Mouse (Mus musculus) olfactory bulb, adult 2 months (tissue): ENCODE data around the gene Gabra6. TPM values are rescaled to one million over a fixed set of nuclear protein-coding genes. Genes with fewer than 3 reads are reported as not detected.

ENCODE experiments used
- H3K27ac ChIP-seq: fragments of 200-500 bp; 2 replicates; pipeline ENCODE4 v1.5.1; 2012; ENCODE audit warnings: low read depth, low read length; ENCODE audit not compliant: insufficient read depth
- H3K4me1 ChIP-seq: fragments of 200-500 bp; 2 replicates; pipeline ENCODE4 v1.6.1; 2012; ENCODE audit warnings: low read length; ENCODE audit not compliant: control insufficient read depth, insufficient read depth
- H3K4me3 ChIP-seq: fragments of 200-500 bp; 2 replicates; pipeline ENCODE4 v1.5.1; 2012; ENCODE audit warnings: mild to moderate bottlenecking, low read depth, low read length, moderate library complexity; ENCODE audit not compliant: insufficient read depth
- CTCF ChIP-seq: fragments of 200-500 bp; IDR thresholded peaks from 2 replicates; pipeline ENCODE4 v1.5.1; 2012; ENCODE audit warnings: low read depth, mild to moderate bottlenecking, low read length, moderate library complexity; ENCODE audit not compliant: insufficient read depth
- POLR2A ChIP-seq: fragments of 200-500 bp; IDR thresholded peaks from 2 replicates; pipeline ENCODE4 v1.6.1; 2012; ENCODE audit warnings: mild to moderate bottlenecking, low read depth, low read length, moderate library complexity; ENCODE audit not compliant: insufficient read depth
- WGBS: fragments of 180-500 bp; shearing (Covaris S2); methylation state at CpG from one replicate; pipeline ENCODE4 v1.1.7; 2018; 5-methylcytosine and 5-hydroxymethylcytosine counted together
- polyA plus RNA-seq: library from polyadenylated mRNA; stranded (reverse); fragments of >200 nt; gene quantifications from 2 replicates; pipeline ENCODE4 v1.2.4, GENCODE M21; 2012; ENCODE audit warnings: low replicate concordance; ENCODE audit not compliant: missing spikeins, insufficient read depth, insufficient read length

Gabra6 gene
- polyA plus RNA-seq, 1 experiment, result not detected

DNA sequence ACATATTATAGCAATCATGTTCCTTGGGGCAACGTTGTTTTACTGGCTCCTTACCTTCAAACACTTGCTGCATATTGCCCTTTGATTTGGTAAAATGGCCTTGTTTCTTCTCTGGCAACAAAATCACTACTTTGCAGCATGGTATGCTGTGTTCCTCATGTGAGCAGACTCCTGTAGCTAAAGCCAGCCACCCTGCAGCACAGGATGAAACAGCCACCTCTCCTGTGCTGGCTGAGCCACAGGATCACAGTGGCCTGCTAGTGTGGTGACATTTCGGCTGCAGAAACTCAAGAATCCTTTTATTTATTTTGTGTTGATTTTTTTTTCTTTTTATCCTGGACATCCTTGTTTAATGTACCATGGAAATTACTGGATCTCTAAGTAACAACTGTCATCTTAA, 11.8 kb downstream of the Gabra6 start:
- TF ChIP-seq POLR2A (no peak), CTCF (no peak)
- H3K27ac ChIP-seq, result no peak overlapping the region
- 80% methylated on average over 2 of the region's 2 CpGs for WGBS
- no peak overlapping the region for H3K4me3 ChIP-seq
- no peaks in the 10 kb centered on the region for H3K4me1 ChIP-seq

DNA sequence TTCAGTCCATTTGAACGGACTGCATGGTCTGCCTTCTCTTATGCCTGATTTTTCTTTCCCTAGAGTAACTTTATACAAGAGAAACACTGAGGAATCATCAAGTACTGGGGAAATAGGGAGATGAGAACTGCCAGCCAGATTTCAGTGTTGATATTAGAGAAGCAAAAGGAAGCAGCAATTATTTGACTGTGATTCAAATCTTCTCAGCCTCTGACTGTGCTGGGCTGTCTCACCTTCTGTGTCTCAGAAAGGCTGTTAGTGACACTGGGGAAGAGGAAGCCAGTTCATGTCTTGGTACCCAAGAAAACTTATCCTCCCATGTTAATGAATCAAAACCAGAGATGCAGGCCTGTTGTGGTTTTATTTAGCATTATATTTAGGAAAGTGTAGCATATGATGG, 14.8 kb downstream of the Gabra6 start:
- 88% methylated on average over 1 of the region's 1 CpGs for WGBS
- TF ChIP-seq CTCF, result no peak
- TF ChIP-seq POLR2A, result no peak

DNA sequence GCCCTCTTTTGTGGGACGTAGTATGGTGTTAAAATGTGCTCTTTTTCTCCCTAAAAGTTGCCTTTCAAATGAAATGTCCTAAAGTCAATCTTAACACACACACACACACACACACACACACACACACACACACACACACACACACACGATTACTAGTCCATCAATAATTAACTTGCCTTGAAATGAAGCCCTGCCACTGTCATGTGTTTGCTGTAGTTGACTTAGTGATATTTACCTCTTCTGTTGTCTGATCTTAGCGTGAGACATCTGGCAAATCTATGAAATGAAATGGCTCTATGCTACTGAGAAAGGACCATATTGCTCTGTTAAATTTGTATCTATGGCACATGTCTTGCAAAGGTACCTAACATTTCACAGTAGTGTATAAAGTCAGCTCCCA, 61.9 kb downstream of the Gabra6 start:
- TF ChIP-seq CTCF (no peak), POLR2A (no peak)

More for the DNA sequence above, 14.8 kb downstream of the Gabra6 start:
- H3K4me3 ChIP-seq, result no peak overlapping the region
- no peaks in the 10 kb centered on the region for H3K4me1 ChIP-seq
- H3K27ac ChIP-seq, result no peak overlapping the region

More for the DNA sequence above, 61.9 kb downstream of the Gabra6 start:
- H3K4me3 ChIP-seq, result no peak overlapping the region
- WGBS, result 93% methylated on average over 3 of the region's 3 CpGs
- no peaks in the 10 kb centered on the region for H3K4me1 ChIP-seq
- H3K27ac ChIP-seq, result no peak overlapping the region

Other genes with a start within 250 kb of the Gabra6 start
- gene Gabra1, start 138.1 kb downstream of the Gabra6 start, polyA plus RNA-seq, result not detected in 2 replicates
- not detected in 2 replicates for gene Gabrb2, start 98.7 kb upstream of the Gabra6 start, polyA plus RNA-seq